Mouse (Mus musculus): ENCODE data around the gene Frmd4b. TPM values are rescaled to one million over a fixed set of nuclear protein-coding genes. Genes with fewer than 3 reads are reported as not detected.
A peak's percentile ranks its signal among the peaks of the same experiment; 100 is the strongest.

Gene Frmd4b
- total RNA-seq, 2 experiments from 2014 or later = 31.9 to 33.9 TPM

DNA sequence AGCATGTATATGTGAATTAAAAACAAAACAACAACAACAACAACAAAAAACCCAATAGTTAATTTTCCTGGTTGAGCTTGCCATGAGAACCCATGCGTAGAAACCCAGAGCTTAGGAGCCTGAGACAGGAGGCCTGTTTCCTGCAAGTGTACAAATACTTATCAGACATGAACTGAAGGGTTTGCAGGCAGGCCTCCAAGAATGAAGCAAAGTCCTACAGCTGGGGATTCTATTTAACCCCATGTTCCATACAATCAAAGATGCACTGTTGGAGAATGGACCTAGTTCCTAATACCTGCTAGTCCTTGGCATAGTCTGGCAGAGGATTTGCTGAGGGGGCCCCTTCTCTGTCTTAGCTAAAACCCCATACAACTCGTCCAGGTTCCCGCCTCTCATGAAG is 276.2 kb downstream of the Frmd4b start:
- no peak for DNase-seq
- intact Hi-C loops (cut with DNase I) = no loop called here

DNA sequence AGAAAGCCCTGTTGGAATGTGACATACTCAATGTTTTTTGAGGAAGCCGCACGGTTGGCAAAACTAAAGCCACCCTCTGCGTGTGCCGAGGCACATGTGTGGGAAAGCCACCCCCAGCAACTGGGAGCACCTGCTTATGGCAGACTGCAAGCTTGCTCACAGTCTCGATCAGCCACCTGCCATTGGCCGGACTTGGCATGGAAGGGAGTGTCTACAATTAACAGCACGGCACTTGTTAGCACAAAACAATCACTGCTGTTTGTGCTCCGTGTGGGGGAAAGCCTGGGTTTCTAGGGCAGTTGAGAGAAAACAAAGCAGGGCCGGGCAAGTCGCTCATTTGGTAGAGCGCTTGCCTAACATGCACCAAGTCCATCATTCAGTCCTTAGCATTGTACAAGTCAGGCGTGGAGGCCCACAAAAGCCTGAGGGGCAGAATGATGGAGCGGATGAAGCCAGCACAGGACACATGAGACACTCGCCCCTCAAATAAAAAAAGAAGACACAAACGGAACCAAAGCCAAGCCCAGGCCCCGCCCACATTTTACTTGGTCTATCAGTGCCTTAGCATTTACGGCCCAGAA is 277.0 kb downstream of the Frmd4b start:
- intact Hi-C loops (cut with DNase I) = no loop called here
- DNase-seq = peak; percentile 32

DNA sequence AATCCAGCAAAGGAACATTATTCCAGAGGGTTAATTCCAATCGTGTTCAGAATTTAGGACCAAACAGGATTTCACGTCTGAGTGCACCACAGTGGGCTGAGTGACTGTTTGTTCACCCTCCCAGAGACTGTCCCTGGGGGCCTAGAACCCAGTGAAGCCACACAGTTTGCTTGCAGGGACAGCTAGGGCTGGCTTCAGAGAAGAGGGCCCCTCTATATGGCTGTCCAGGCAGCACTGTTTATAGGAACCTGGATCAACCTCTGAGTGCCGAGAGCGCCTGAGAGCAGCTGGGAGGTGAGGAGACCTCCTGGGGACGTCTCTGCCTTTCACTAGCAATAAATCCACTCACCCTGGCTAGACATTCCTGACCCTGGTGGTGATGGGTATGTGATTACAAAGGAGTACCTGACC is 278.1 kb downstream of the Frmd4b start:
- intact Hi-C loops (cut with DNase I) = no loop called here
- DNase-seq = no peak

DNA sequence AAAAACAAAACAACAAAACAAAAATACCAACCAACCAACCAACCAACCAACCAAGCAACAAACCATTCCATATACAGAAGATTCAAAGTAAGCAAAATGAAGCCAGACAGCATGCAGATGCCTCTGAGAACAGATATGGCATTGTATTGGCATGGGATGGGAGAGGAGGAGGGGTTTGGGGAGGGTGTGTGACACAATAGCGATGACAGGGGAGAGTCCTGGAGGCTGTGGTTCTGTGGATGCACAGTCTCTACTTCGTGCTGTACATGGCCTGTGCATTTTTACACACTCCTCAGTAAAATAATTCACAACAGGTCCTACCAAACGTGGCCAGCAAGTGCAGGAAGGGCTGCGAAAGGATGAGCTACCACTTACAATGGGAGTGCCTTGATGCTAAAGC is 278.5 kb downstream of the Frmd4b start:
- intact Hi-C loops (cut with DNase I) = no loop called here
- no peak for DNase-seq

DNA sequence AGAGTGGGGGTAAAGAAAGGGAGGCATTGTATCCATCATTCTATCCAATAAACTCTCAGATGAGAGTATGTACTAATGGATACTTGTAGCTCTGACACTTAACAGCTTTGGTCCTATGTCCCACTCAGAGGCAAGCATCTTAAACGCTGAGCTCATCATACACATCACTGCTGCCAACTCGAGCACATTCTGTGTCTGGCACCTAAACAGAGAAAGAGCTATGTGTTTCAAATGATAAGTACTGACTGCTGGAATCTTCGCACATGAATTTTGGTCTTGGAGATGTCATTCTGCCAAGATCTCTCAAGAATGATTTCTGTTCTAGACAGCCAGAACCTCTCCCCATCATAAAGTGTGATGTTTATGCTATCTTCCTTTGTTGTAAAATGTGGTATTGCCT is 284.0 kb downstream of the Frmd4b start:
- intact Hi-C loops (cut with DNase I) = no loop called here
- DNase-seq = no peak

DNA sequence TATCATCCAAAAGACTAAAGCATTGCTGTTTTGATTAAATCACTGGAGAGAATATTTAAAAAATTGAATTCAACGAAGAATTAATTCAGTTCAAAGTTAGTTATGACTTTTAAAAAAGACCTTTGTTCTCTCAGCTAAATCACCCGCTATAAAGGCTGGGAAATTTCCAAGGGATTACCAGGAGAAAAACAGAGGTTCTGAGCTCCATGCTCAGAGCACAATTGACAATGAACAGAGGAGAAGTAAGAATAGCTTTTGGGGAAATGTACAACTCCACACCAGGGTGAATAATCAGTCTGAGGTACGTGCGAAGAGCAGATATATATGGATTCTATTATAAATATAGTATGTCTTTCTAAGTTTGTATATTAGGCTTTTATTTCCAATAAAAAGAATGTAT is 293.4 kb downstream of the Frmd4b start:
- no peak for DNase-seq
- intact Hi-C loops (cut with DNase I) = no loop called here

DNA sequence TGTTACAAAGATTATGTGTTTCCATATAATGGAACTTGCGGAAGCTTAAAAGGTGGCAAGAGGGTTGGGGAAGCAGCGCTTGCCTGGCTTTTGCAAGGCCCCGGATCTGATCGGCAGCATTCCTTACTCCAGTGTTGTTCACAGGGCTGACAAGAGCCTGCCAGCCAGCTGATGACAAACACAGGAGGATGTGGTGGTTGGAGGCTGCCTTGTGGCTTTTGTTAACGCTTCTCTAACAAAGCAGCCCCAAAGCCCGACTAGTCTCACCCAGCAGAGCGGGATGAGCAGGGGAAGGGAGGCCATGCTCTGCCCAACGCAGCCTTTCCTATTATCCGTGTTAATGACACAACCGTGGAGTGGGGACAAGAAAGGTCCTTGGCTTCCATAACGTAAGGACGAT is 295.2 kb downstream of the Frmd4b start:
- DNase-seq = no peak

DNA sequence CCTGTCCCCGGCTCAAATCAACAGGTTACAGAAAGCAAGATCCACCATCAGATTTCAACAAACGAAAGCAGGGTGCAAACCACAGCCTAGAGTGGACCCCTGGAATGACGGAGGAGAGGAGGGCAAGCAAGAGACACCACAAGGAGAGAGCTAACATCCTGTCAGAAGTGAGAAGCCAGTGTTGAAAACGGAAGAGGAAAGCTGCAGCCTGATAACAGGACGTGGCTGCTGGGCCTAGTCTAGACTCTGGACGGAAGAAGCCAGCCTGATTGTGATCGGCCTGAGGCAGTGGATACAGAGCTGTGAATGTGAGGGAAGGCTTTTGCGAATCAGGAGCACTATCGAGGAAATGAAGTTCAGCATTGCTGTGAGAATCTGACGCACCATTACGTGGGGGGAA is 296.2 kb downstream of the Frmd4b start:
- intact Hi-C loops (cut with DNase I) = no loop called here
- no peak for DNase-seq

More for the DNA sequence above, 295.2 kb downstream of the Frmd4b start:
- intact Hi-C loops (cut with DNase I) = no loop called here

DNA sequence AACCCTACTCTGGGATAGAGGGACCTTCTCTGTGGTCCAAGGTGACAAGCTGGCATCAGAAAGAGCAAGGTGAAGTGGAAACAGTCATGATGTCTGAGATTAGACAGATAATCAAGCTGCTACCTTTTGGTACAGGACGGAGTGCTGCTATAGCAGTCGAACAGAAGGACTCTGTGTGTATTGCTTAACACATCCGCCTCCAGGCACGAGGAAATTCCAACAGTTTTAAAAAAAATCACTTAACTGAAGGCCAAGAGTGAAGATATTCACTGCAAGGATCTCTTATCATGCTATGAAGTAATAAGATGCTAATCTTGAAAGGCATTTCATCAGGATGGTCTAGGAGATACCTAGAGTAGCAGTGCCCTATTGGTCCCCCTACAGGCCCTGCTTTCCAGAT is 298.3 kb downstream of the Frmd4b start:
- intact Hi-C loops (cut with DNase I) = no loop called here
- no peak for DNase-seq

DNA sequence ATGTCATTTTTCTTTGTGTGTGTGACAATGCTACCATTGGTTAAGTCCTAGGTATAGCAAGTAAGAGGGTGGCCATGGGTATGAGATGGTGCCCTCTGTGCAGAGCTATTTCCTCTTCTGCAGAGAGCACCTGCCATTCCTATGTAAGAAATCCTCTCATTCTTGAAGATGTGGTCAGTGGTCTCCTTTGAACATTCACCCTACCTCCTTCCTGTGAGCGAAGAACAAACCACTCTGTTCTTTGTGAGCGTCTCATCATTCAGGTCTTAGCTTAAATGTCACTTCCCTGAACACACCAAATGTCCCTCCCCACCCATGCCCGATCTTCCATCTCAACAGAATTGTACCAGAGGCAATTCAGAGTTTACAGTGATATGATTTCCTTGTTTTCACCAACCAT is 299.4 kb downstream of the Frmd4b start:
- intact Hi-C loops (cut with DNase I) = no loop called here
- DNase-seq = no peak

DNA sequence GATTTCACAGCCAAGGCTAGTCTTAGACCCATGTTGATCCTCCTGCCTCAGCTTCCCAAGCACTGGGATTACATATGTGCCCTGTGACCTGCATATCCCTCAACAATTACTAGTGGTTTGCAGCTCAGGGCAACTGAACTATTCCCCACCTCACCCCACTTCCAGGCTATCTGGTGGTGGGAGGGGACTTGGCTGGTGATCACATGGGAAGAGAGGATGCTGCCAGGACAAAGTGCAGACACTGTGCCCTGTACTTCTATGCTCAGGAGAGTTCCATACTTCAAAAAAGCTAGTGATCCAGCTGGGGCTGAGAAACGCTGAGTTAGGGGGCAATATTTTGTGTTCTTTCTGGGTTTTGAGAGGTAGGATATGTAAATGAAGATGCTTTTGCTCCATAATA is 300.6 kb downstream of the Frmd4b start:
- intact Hi-C loops (cut with DNase I) = no loop called here
- DNase-seq = no peak

DNA sequence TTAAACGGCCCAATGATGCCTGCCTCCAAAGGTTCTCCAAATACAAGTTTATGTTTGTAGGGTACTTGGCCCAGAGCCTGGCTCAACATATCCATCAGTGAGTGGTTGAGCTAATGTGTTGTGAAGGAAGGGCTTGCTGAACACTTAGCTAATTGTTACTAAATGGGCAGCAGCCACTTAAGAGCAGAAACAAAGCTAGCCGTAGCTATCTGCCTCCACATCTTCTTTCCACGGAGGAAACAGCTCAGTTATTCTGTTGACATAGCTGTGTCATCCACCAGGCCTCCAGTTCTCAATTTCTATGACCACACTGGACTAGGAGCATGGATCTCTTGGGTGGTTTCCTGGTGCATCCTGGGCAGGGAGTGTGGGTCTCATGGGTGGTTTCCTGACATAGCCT is 302.0 kb downstream of the Frmd4b start:
- no peak for DNase-seq
- intact Hi-C loops (cut with DNase I) = no loop called here

DNA sequence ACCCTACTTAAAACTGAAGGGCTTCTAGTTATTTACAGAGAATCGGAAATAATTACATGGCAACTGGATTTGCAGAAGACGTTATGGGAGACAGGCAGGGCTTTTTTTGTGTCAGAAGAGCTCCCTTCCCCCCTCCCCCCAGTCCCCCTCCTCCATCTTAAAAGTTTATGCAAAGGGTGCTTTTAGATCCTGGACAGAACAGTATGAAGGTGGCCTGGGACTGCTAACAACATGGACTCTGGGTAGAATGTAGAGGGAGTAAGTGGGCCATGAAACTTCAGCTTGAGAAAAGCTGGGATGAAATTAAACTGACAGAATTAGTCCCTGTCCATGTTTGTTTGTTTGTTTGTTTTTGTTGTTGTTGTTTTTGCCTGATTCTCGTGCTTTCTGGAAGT is 304.8 kb downstream of the Frmd4b start:
- DNase-seq = no peak
- intact Hi-C loops (cut with DNase I) = no loop called here

DNA sequence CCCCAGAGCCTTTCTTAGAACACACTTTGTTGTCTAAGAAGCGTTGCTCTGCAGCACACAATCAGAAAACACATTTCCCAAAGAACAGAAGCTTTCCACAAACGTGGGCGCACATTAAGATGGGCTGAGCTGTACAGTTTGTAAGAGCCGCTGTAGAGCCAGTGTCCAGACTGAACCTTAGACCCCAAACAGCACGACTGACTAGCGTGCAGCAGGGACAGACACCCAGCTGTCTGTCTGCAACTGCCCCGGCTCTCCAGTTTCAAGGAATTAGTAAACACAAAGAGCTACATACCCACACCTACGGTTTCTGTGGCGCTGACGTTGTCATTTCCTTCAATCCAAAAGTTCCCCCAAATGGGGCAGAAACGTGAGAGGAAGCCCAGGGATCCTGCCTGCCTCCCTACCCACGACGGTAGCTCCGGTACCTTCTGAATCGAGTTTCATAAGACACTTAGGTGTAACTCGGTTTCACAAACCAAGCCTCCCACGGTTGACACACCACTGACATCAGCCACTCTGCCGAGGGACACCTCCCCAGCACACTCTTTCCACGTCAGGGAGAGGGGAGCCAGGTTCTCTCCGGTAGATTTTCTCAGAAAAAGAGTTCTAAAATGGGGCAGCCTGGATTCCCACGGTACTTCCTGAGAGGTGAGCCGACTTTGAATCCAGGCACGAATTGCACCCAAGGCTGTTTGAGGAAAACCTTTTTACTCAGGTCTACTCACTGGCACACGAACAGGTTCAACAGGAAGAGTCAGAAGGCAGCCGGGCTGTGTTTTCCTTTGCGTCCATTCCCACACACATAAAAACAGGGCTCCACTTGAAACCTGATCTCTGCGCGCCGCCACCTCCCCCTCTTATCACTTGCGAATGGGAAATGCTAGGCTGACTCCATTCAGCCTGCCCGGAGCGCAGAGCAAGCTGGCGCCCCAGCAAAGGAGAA is 305.5 kb downstream of the Frmd4b start:
- intact Hi-C loops (cut with DNase I) = no loop called here
- peak; percentile 29 for DNase-seq

DNA sequence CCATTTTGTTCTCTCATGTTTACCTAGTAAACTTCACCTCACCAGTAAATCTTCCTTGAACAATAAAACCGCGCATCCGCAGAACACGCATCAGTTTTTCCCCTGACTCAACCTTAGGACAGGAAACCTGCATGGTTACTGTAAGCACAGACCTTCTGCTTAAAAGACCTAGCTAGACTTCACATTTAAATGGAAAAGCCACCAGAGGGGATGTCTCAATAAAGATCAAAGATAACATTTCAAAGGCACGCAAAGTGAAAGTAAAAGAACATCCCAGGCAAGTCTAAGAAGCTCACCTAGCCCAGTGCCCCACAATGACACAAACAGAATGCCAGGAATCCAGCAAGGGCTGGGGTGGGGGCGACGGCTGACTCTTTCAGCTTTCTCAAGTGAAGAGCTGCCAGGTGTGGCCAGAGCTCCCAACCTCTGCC is 306.4 kb downstream of the Frmd4b start:
- intact Hi-C loops (cut with DNase I) = no loop called here

DNA sequence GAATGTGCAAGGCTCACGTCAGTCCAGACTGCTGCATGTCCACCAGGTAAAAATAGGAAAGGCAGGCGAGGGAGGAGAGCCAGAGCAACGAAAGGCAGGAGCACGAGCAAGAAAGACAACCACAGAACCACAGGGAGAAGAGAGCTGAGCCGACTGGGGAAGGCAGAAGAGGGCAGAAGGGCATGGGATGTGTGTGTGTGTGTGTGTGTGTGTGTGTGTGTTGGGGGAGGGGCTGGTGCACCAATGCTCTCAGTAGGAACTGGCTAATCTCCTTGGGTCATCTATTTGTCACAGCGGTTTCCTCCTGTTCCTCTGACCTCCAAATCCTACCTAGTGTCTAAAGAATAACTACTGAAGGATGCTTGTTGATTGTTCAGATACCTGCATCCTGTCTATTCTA is 308.2 kb downstream of the Frmd4b start:
- no peak for DNase-seq
- intact Hi-C loops (cut with DNase I) = no loop called here

More for the DNA sequence above, 306.4 kb downstream of the Frmd4b start:
- DNase-seq = no peak

DNA sequence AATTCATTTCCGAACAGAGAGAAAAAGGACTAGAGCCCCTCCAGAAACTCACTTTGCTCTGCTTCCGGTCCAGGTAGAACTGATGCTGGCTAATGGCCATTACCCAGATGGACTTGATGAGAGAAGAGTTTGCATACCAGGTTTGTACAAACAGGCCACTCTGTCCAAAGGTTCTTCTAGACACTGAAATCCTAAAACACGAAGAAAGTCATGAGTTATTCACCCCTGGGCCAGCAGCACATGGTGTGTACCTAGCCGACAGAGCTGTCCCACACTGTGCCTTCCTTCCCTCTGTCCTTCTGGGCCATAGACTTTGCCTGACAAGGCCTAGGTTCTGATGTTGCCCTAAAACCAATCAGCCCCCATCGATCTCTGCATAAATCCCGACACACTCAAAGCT is 308.8 kb downstream of the Frmd4b start:
- no peak for DNase-seq
- intact Hi-C loops (cut with DNase I) = no loop called here

DNA sequence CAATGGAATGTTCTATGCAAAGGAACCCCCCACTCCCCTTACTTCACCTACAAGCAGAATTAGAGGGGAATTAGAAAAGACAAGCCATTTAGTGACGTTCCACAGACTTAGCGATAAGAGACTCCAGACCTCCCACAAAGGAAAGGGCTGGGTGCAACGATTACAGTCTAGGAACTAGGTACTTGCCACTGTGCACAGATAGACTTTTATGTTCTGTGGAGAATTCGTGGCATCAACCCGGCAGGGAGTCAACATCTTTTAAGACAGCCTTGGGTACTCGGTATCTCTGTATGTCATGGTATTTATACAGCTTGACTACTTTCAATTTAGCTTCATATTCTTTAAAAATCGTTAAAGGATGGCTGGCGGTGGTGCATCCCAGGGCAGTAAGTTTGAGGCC is 310.1 kb downstream of the Frmd4b start:
- intact Hi-C loops (cut with DNase I) = no loop called here
- DNase-seq = no peak

DNA sequence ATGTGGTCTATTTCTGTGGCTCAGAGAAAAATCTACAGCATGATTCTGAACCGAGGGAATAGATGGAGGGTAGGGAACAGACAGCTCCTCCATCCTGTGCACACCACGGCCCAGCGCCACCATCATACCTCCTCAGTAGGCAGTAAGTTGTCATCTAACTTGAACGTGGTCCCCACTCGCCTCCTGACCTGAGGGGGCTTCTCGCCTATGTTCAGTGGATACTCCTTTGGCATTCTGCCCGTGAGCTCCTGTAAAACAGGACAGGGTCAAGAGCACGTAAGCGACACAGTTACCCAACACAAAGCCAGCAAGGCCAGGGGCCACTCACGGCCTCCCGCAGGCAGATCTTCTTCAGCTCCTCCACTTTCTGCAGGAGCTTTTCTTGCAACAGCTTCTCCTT is 311.0 kb downstream of the Frmd4b start:
- intact Hi-C loops (cut with DNase I) = no loop called here
- DNase-seq = no peak

DNA sequence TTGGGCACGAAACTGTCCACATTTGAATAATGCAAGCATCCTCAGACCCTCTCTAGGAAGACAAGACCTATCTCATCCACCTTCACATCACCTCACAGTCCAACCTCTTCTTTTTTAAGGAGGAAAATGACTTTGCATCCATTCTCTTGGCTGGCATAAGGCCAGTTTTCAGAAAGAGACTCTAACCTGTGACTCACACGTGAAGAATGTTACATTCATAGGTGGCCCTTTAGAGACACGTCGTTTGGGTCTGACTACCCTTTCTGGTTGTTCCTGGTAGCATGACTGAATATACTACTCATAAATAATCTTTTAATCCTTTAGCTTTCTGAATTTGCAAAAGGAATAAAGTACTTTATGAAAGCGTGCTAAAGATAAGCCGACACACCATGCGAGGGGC is 311.9 kb downstream of the Frmd4b start:
- DNase-seq = no peak
- intact Hi-C loops (cut with DNase I) = no loop called here

DNA sequence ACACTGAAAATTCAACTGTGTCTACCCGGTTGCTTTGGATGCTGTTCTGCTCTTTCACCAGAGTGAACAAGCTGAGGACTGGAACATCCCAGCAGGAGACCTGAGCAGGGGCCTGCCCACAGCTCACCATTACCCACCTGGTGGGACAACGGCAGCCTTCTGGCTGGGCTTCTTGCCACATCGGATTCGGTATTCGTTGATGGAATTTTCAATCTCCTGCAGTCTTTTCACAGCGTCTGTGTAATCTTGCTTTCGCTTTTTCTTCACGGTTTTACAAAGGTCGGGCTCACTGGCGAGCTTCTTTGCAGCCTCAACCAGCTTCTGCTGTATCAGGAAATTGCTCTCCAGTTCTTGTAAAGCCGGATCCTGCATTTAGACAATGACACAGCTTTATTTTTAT is 312.3 kb downstream of the Frmd4b start:
- intact Hi-C loops (cut with DNase I) = no loop called here
- peak; percentile 63 for DNase-seq

Measured in left cerebral cortex, postnatal 4 days (tissue).